14 mouse cellular contexts compared by ENCODE assay signal in genomic region chr15:30974991-30975775, GRCm38 (mm10).
A peak's percentile ranks its signal among the peaks of the same experiment; 100 is the strongest.
DNase-seq lines count a peak whose midpoint lies in the region; ATAC-seq and TF ChIP-seq lines count a peak whose summit lies in the region.
"Had no signal": no experiment of that assay in that cellular context is flagged by ENCODE, and none has a peak within 500 bp of the region (broad histone marks: within the 10 kb centered on the region; RNA-seq: fewer than 3 reads in every experiment).

No protein-coding gene starts in this region.

- H3K36me3 ChIP-seq in heart, embryonic 10.5 days, result no peaks in the 10 kb centered on the region
- no peaks in the 10 kb centered on the region; the same call in 1 of the 2 replicates for H3K36me3 ChIP-seq in midbrain, embryonic 14.5 days (ENCODE audit: control insufficient read depth, insufficient read depth, low read length)
- no peaks in the 10 kb centered on the region for H3K36me3 ChIP-seq in midbrain, embryonic 11.5 days (ENCODE audit: control insufficient read depth, insufficient read depth, low read length)
- H3K36me3 ChIP-seq in intestine, postnatal 0 days (ENCODE audit: control insufficient read depth, insufficient read depth), result no peaks in the 10 kb centered on the region
- H3K36me3 ChIP-seq: G1E; limb, embryonic 10.5 days had no signal

- ATAC-seq in midbrain, embryonic 14.5 days (ENCODE audit: low FRiP score, low TSS enrichment), result no peak
- ATAC-seq in midbrain, embryonic 11.5 days (ENCODE audit: low FRiP score), result no peak
- ATAC-seq in intestine, postnatal 0 days, result no peak
- ATAC-seq: activated CD4-positive, CD25-positive, alpha-beta regulatory T cell, adult 4 months had no signal

- no peak for TF ChIP-seq CTCF in intestine, postnatal 0 days (IDR thresholded peaks at IDR 0.05; ENCODE audit: low read depth)

- no peak overlapping the region for H3K9ac ChIP-seq in midbrain, embryonic 14.5 days (replicated peaks; ENCODE audit: low read length)
- no peak overlapping the region for H3K9ac ChIP-seq in midbrain, embryonic 11.5 days (ENCODE audit: low read length)
- H3K9ac ChIP-seq in intestine, postnatal 0 days (ENCODE audit: low read depth, low read length), result no peak overlapping the region
- H3K9ac ChIP-seq: hindbrain, embryonic 14.5 days had no signal

- H3K4me3 ChIP-seq in heart, embryonic 10.5 days, result no peak overlapping the region
- no peak overlapping the region for H3K4me3 ChIP-seq in midbrain, embryonic 14.5 days (replicated peaks; ENCODE audit: low read depth, low read length)
- H3K4me3 ChIP-seq in midbrain, embryonic 11.5 days (ENCODE audit: low read depth, low read length), result no peak overlapping the region
- H3K4me3 ChIP-seq in intestine, postnatal 0 days (ENCODE audit: low read depth, low read length), result no peak overlapping the region
- H3K4me3 ChIP-seq: limb, embryonic 10.5 days had no signal

- no peaks in the 10 kb centered on the region for H3K9me3 ChIP-seq in heart, embryonic 10.5 days
- no peaks in the 10 kb centered on the region for H3K9me3 ChIP-seq in midbrain, embryonic 14.5 days (ENCODE audit: control insufficient read depth, low read length)
- H3K9me3 ChIP-seq in midbrain, embryonic 11.5 days (ENCODE audit: control insufficient read depth, low read length), result no peaks in the 10 kb centered on the region
- no peaks in the 10 kb centered on the region for H3K9me3 ChIP-seq in intestine, postnatal 0 days (ENCODE audit: control insufficient read depth)
- H3K9me3 ChIP-seq: limb, embryonic 10.5 days had no signal

- H3K4me1 ChIP-seq in heart, embryonic 10.5 days, result peaks cover 7% of the 10 kb centered on the region; the same call in 1 of the 2 replicates
- H3K4me1 ChIP-seq in midbrain, embryonic 14.5 days (ENCODE audit: control insufficient read depth, insufficient read depth, low read length), result no peaks in the 10 kb centered on the region
- no peaks in the 10 kb centered on the region for H3K4me1 ChIP-seq in midbrain, embryonic 11.5 days (ENCODE audit: control insufficient read depth, insufficient read depth, low read length)
- no peaks in the 10 kb centered on the region for H3K4me1 ChIP-seq in intestine, postnatal 0 days (replicated peaks; ENCODE audit: control insufficient read depth, insufficient read depth, low read length)

- WGBS in heart, embryonic 10.5 days, result 85% methylated on average over 16 of the region's 16 CpGs
- WGBS in midbrain, embryonic 14.5 days, result 68% methylated on average over 16 of the region's 16 CpGs
- 86% methylated on average over 16 of the region's 16 CpGs for WGBS in midbrain, embryonic 11.5 days
- 90% methylated on average over 16 of the region's 16 CpGs for WGBS in intestine, postnatal 0 days

- DNase-seq in heart, embryonic 10.5 days (ENCODE audit: low spot score), result peak; percentile 36
- no peak for DNase-seq in heart, postnatal 25 days (ENCODE audit: low spot score)
- peak; percentile 38 for DNase-seq in midbrain, embryonic 14.5 days
- no peak for DNase-seq in midbrain, embryonic 11.5 days (ENCODE audit: low spot score, missing footprints)
- peak; percentile 42 to 59 for DNase-seq in left cerebral cortex, postnatal 25 days (ENCODE audit: low spot score in 2 of 2)
- peak; percentile 42 to 63 for DNase-seq in lung, postnatal 4 days
- no peak for DNase-seq in embryo, embryonic 10.5 days (ENCODE audit: low spot score)
- DNase-seq: cerebellum, postnatal 36 days had no signal

- H3K27ac ChIP-seq in heart, embryonic 10.5 days, result no peak overlapping the region
- H3K27ac ChIP-seq in midbrain, embryonic 14.5 days (replicated peaks; ENCODE audit: low read depth, low read length), result no peak overlapping the region; the same call in 1 of the 2 replicates
- H3K27ac ChIP-seq in midbrain, embryonic 11.5 days (ENCODE audit: low read depth, low read length), result no peak overlapping the region
- H3K27ac ChIP-seq in intestine, postnatal 0 days (ENCODE audit: low read depth, low read length), result no peak overlapping the region
- H3K27ac ChIP-seq: hindbrain, embryonic 14.5 days; kidney, postnatal 0 days; limb, embryonic 10.5 days had no signal

- intact Hi-C loops in heart, postnatal 25 days (cut with DNase I), result no loop called here
- intact Hi-C loops in left cerebral cortex, postnatal 25 days (cut with DNase I), result no loop called here

- H3K27me3 ChIP-seq in heart, embryonic 10.5 days (ENCODE audit: insufficient read depth, poor library complexity, severe bottlenecking), result no peaks in the 10 kb centered on the region
- no peaks in the 10 kb centered on the region for H3K27me3 ChIP-seq in midbrain, embryonic 14.5 days (ENCODE audit: control insufficient read depth, insufficient read depth, low read length)
- H3K27me3 ChIP-seq in midbrain, embryonic 11.5 days (ENCODE audit: control insufficient read depth, insufficient read depth, low read length), result no peaks in the 10 kb centered on the region
- H3K27me3 ChIP-seq in intestine, postnatal 0 days (replicated peaks; ENCODE audit: control insufficient read depth, insufficient read depth, low read length), result no peaks in the 10 kb centered on the region

- H3K4me2 ChIP-seq in midbrain, embryonic 14.5 days (ENCODE audit: low read length), result no peak overlapping the region
- no peak overlapping the region for H3K4me2 ChIP-seq in midbrain, embryonic 11.5 days
- no peak overlapping the region for H3K4me2 ChIP-seq in intestine, postnatal 0 days (replicated peaks; ENCODE audit: low read depth)
- H3K4me2 ChIP-seq: hindbrain, embryonic 14.5 days had no signal

Comparison
In these comparisons a context has a peak if more than half of its experiments do, and no peak if none do; other contexts are left out.
1. DNase-seq: peak in heart, embryonic 10.5 days (single experiment), midbrain, embryonic 14.5 days (single experiment), left cerebral cortex, postnatal 25 days (2 of 2) and lung, postnatal 4 days (2 of 2); none in heart, postnatal 25 days (single experiment), midbrain, embryonic 11.5 days (single experiment) and embryo, embryonic 10.5 days (single experiment).